Mouse (Mus musculus) liver, adult 2 months (tissue): ENCODE data around the gene Fam240a.

ENCODE experiments used
- CTCF ChIP-seq: fragments of 200-500 bp; IDR thresholded peaks from 2 replicates; pipeline ENCODE4 v1.5.1; 2011; ENCODE audit warnings: low read depth, low read length, control low read depth
- POLR2A ChIP-seq: fragments of 200-500 bp; IDR thresholded peaks from 2 replicates; pipeline ENCODE4 v1.6.1; 2011; ENCODE audit warnings: low read length, control low read depth; ENCODE audit not compliant: insufficient read depth; ENCODE audit errors: extremely low read depth

DNA sequence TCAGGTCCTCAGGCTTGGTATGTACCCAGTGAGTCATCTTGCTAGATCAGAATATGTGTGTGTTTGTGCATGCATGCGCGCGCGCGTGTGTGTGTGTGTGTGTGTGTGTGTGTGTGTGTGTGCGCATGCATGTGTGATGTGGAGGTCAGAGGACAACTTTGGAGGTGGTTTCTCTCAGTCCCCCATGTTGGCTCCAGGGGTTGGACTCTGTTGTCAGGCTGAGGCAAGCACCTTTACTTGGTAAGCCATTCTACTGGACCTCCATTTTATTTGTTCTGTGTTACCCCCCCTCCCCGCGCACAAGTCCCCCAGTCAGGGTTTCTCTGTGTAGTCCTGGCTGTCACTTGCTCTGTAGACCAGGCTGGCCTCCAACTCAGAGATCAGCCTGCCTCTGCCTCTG is 44.7 kb upstream of the Fam240a start:
- TF ChIP-seq CTCF (no peak), POLR2A (no peak)
